Mouse (Mus musculus) layer of hippocampus, postnatal 25 days (tissue): ENCODE data around the gene Dact3. TPM values are rescaled to one million over a fixed set of nuclear protein-coding genes. Genes with fewer than 3 reads are reported as not detected.
A peak's percentile ranks its signal among the peaks of the same experiment; 100 is the strongest.

ENCODE experiments used
- DNase-seq, 2 experiments: peaks; one replicate each; pipeline ENCODE4 v3.0.0; 2022; ENCODE audit warnings: mixed read lengths in 2 of 2, low spot score in 1 of 2; ENCODE audit errors: extremely low spot score in 1 of 2
- total RNA-seq, 2 experiments: library from RNA; stranded (reverse); gene quantifications; 2 replicates each; pipeline ENCODE4 v1.2.3; 2021

The Dact3 gene
- total RNA-seq, 2 experiments from 2014 or later, result 150 to 160 TPM

GRCm38 (mm10) chr7:16851636-16852035 lies 23.5 kb upstream of the Dact3 start:
- DNase-seq, result no peak

DNA sequence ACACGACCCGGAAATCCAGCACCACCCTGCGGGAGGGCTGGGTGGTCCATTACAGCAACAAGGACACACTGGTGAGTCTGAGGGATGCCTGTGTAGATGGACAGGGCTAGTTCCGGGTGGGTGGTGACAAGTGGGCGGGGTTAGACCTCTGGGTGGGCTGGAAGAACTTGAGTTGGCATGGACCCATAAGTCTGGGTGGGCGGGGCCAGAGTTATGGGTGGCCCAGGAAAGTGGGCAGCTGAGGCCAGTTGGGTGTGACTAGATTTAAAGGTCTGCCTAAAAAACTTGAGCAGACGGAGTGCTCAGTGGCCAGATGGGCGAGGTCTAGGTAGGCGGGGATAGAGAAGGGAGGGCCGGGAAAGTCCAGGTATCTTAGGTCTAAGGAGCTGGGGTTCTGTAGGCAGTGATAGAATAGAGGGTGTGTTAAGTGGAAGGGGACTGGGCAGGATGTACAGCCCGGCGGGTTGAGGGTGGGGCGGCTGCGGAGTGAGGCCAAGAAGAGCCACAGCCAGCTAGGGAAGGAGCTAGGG lies 21.8 kb upstream of the Dact3 start:
- no peak for DNase-seq

DNA sequence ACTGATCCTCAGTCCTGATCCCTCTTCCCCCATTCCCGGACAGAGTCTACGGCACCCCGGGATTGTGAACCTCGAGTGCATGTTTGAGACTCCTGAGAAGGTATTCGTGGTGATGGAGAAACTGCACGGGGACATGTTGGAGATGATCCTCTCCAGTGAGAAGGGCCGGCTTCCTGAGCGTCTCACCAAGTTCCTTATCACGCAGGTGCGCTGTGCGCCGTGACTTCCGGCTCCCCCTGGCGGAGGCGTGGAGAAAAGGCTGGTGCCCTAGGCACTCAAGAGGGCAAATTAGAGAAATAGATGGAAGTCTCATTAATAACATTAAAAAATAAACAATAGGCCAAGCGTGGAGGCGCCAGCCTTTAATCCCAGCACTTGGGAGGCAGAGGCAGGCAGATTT lies 16.8 kb upstream of the Dact3 start:
- DNase-seq, result no peak

DNA sequence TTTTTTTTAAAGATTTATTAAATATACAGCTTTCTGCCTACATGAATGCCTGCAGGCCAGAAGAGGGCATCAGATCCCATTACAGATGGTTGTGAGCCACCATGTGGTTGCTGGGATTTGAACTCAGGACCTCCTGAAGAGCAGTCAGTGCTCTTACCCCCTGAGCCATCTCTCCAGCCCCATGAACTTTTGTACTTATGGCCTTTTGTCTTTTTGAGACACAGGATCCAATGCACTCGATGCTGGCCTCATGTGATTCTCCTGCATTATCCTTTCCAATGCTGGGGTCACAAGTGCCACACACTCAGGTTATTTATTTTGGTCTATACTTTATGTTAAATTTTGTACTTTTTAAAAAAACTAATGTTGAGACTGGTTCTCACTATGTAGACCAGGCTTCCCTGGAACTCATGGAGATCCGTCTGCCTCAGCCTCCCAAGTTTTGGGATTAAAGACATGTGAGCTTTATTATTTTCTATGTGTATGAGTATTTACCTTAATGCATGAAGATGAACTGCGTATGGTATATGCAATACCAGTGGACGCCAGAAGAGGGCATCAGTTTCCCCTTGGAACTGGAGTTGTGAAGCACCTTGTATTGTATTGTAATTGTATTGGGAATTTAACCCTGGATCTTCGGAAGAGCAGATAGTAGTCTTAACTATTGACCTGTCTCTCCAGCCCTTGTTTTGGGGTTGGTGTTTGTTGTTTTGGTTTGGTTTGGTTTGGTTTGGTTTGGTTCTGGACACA lies 15.0 kb upstream of the Dact3 start:
- peak in 1 of 2 experiments; percentile 77 for DNase-seq

- no peak for DNase-seq
Observed at GRCm38 (mm10) chr7:16867488-16867887, 7.6 kb upstream of the Dact3 start.

DNA sequence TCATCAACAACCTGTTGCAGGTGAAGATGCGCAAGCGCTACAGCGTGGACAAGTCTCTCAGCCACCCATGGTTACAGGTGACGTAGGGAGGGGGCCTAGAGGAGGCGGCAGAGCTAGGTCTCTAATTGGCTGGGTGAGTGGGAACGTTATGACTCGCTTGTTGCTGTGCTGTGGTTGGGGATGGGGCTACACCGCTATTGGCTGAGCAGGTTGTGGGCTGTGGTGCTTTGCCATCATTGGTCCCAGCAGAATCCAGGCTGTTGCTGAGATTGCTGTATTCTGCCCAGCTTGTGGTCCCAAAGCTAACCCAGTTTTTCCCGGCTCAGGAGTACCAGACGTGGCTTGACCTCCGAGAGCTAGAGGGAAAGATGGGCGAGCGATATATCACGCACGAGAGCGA lies 5.6 kb upstream of the Dact3 start:
- DNase-seq, result peak; percentile 65 to 70

- DNase-seq, result no peak
Observed at GRCm38 (mm10) chr7:16871600-16871999, 3.5 kb upstream of the Dact3 start.

- DNase-seq, result no peak
Observed at GRCm38 (mm10) chr7:16872478-16872877, 2.6 kb upstream of the Dact3 start.

DNA sequence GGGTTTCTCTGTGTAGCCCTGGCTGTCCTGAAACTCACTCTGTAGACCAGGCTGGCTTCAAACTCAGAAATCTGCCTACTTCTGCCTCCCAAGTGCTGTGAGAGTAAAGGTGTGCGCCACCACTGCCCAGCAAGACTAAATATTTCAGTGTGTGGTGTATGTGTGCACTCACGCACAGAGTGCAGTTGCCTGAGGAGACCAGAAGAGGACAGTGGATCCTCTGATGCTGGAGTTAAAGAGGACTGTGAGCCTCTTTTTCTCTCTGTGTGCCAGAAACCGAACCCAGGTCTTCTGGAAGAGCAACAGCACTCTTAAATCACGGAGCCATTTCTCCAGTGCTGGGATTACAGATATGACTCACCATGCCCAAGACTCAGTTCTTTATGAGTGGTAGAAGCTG lies 1.7 kb upstream of the Dact3 start:
- no peak for DNase-seq

- peak; percentile 62 to 75 for DNase-seq
Observed at GRCm38 (mm10) chr7:16874190-16874589, 927 bp upstream of the Dact3 start.

DNA sequence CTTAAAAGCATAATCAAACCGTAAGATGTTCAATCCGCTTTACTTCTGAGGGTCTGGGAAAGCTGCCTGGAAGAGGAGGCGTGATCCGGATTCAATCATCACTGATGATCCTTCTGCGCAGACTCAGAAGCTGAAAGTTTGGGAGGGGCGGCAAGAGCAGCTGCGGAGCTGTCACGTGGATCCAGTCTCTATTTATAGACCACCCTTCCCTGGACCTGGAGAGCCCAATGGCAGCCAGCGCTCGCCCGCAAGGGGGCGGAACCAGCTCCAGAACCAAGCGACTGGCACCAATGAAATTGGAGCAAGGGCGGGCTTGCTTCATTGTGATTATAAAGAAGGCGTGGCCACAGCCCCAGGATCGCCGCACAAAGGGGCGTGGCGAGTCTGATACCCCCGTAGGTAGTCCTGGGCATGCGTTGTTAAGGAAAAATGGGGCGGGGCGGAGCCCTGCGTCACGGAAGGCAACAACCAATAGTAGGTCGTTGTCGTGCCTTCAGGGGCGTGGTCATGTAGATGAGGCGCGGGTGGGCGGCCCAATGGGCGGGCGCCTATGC lies 284 bp upstream of the Dact3 start:
- DNase-seq, result peak; percentile 94

GRCm38 (mm10) chr7:16875326-16875725 lies 209 bp downstream of the Dact3 start:
- DNase-seq, result no peak

DNA sequence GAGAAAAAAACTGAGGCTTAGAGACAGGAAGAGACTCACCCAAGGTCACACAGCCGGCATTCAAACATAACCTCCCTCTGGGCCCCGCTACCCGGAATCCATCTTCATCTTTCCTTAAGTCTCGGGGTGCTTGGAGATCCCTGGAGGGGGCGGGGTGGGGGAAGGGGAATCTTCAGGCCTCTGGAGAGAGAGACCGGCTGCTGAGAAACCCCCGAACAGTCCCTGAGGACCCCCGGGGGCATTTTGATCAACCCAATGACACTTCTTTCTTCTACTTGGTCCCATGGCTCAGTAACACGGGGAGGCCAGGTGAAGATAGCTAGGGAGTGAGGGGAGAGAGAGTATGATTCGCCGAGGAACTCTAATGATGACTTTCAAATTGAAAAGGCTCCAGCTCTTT lies 889 bp downstream of the Dact3 start:
- no peak for DNase-seq

- no peak for DNase-seq
Observed at GRCm38 (mm10) chr7:16876608-16877007, 1.5 kb downstream of the Dact3 start.

DNA sequence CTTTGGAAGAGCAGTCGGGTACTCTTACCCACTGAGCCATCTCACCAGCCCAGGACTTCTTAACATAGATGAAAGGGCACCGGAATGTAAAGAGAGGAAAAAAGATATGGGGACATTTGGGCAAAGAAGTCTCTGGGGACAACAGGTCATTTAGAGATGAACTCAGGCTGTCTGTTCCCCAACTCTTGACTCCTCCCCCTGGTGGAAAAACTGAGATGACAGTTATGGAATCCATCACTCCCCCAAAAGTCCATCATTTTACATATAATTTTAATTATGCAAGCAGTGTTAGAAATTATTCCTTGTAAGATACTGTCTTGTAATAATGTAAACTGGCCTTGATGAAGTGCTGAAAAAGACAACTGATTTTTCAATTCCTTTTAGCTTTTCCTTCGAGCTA lies 2.6 kb downstream of the Dact3 start:
- no peak for DNase-seq

DNA sequence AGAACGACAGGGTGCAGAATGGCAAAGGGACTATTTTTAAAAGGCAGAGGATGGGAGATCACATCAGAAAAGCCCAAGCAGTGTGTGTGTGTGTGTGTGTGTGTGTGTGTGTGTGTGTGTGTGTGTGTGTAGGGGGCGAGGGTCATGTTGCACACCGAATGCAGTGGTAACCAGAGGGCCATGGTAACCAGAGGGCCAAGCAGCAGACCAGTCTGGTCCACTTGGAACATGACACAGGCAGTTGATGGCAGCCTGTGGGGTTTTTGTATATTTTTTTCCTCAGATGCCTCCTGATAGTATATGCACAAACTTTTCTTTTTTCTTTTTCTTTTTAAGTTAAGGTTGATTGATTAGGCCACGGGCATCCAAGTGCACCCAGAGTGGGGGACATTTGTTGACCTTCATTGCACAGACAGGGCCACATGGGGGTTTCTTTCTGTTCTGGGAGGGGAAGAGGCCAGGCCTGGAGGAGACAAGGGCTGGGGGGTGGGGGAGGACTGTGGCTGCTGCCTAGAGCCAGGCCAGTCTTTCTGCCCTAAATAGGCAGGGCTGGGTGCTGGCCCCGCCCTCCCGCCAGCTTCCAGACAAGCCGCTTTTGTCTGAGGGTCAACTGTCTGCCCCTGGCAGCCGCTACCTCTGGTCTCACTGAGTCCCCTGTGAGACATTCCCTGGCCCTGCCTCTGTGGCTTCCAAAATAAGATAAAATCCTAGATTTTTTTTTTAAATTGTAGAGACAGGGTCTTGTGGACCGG lies 4.9 kb downstream of the Dact3 start:
- DNase-seq, result no peak

- no peak for DNase-seq
Observed at GRCm38 (mm10) chr7:16880615-16881014, 5.5 kb downstream of the Dact3 start.

- DNase-seq, result no peak
Observed at GRCm38 (mm10) chr7:16883162-16883561, 8.0 kb downstream of the Dact3 start.

- no peak for DNase-seq
Observed at GRCm38 (mm10) chr7:16884334-16884733, 9.2 kb downstream of the Dact3 start.

DNA sequence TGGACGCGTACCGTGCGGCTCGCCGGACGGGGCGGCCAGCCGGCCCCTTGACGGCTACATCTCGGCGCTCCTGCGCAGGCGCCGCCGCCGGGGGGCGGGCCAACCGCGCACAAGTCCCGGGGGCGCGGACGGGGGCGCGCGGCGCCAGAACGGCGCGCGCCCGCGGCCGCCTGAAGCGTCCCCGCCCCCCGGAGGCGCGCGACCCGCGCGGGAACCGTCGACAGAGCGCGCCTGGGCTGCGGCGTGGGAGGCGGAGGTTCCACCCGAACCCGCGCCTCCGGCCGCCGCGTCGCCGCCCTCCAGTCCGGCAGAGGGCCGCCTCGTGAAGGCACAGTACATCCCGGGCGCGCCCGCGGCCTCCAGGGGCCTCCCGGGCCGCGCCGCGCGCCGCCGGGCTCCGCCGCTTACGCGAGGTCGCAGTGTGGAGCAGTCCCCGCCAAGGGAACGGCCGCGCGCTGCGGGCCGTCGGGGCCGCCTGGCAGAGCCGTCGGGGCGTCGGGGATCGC lies 10.2 kb downstream of the Dact3 start:
- no peak for DNase-seq

DNA sequence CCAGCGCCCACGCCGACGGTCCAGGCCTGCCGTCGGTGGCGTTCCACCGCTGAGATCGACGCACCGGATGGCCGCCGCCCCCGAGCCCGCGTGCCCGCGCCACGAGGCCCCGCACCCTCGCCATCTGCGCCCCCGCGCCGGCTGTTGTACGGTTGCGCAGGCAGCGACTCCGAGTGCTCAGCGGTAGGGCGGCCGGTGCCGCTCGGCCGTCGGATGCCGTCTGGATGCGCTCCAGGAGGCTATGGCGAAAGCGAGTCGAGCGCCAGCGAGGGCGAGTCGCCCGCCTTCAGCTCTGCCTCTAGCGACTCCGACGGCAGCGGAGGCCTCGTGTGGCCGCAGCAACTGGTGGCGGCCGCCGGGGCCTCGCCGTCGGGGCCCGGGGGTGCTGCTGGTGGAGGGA lies 10.8 kb downstream of the Dact3 start:
- DNase-seq, result no peak
